Mouse (Mus musculus) limb, embryonic 14.5 days (tissue): ENCODE measurements at regions not wholly inside any gene's neighbourhood (a gene's known extent, or its start where the extent isn't known, plus 50 kb on each side); places are given as distances from the start of the nearest gene placed in this dataset.
"Not testable (repeated sequence)": the region's sequence is repeated elsewhere in the genome, so short reads cannot be mapped to it uniquely, and the experiment has no call there.

Source experiments
- ATAC-seq: fragments of 200-750 bp; cut with Nextera tagmentation; 2 replicates; pipeline ENCODE4 v1.8.0; 2017; ENCODE audit warnings: low read depth, moderate number of reproducible peaks, moderate TSS enrichment; ENCODE audit not compliant: low FRiP score
- DNase-seq: peaks from one replicate; pipeline ENCODE4 v3.0.0-alpha.2; 2015; ENCODE audit warnings: low spot score
- H3K27ac ChIP-seq: fragments of 300-500 bp; sonication (generic); replicated peaks from 2 replicates; pipeline ENCODE4 v1.5.1; 2014; ENCODE audit warnings: low read depth, mild to moderate bottlenecking, low read length, moderate library complexity, mixed read lengths
- H3K27me3 ChIP-seq: fragments of 300-500 bp; sonication (generic); 2 replicates; pipeline ENCODE4 v1.6.1; 2014; ENCODE audit warnings: low read length, mixed read lengths; ENCODE audit not compliant: control insufficient read depth, insufficient read depth
- H3K36me3 ChIP-seq: fragments of 300-500 bp; sonication (generic); 2 replicates; pipeline ENCODE4 v1.6.1; 2014; ENCODE audit warnings: mild to moderate bottlenecking, low read length, moderate library complexity, mixed read lengths; ENCODE audit not compliant: control insufficient read depth, insufficient read depth
- H3K4me1 ChIP-seq: fragments of 300-500 bp; sonication (generic); 2 replicates; pipeline ENCODE4 v1.6.1; 2014; ENCODE audit warnings: antibody characterized with exemption, low read length, mixed read lengths; ENCODE audit not compliant: control insufficient read depth, insufficient read depth
- H3K4me2 ChIP-seq: fragments of 300-500 bp; sonication (generic); replicated peaks from 2 replicates; pipeline ENCODE4 v1.6.1; 2014; ENCODE audit warnings: low read depth, mild to moderate bottlenecking, low read length, moderate library complexity; ENCODE audit not compliant: severe bottlenecking
- H3K4me3 ChIP-seq: fragments of 300-500 bp; sonication (generic); replicated peaks from 2 replicates; pipeline ENCODE4 v1.5.1; 2014; ENCODE audit warnings: low read length
- H3K9ac ChIP-seq: fragments of 300-500 bp; sonication (generic); 2 replicates; pipeline ENCODE4 v1.6.1; 2014; ENCODE audit warnings: mild to moderate bottlenecking, low read depth, low read length, moderate library complexity; ENCODE audit not compliant: severe bottlenecking
- H3K9me3 ChIP-seq: fragments of 300-500 bp; sonication (generic); 2 replicates; pipeline ENCODE4 v1.6.1; 2016; ENCODE audit warnings: low read length; ENCODE audit not compliant: control insufficient read depth
- POLR2A ChIP-seq: fragments of 200-500 bp; IDR thresholded peaks from 2 replicates; pipeline ENCODE4 v1.8.0; 2012; ENCODE audit warnings: inconsistent platforms, mild to moderate bottlenecking, moderate library complexity, borderline replicate concordance; ENCODE audit not compliant: insufficient read depth, insufficient read length; ENCODE audit errors: extremely low read depth
- WGBS: fragments of 180-500 bp; shearing (Covaris S2); extraction: QIAGEN DNeasy Blood & Tissue Kit; methylation state at CpG from one replicate; pipeline ENCODE4 v1.1.7; 2014; 5-methylcytosine and 5-hydroxymethylcytosine counted together

- ATAC-seq = no peak
- peak overlapping the region; percentile 18 for H3K4me3 ChIP-seq
- H3K9me3 ChIP-seq = no peaks in the 10 kb centered on the region
- H3K4me1 ChIP-seq = no peaks in the 10 kb centered on the region
- peak overlapping the region; percentile 63; the same call in 1 of the 2 replicates for H3K27ac ChIP-seq
- WGBS = 58% methylated on average over 4 of the region's 4 CpGs
- H3K9ac ChIP-seq = no peak overlapping the region
- peak overlapping the region; percentile 35; the same call in 1 of the 2 replicates for H3K4me2 ChIP-seq
- no peak for TF ChIP-seq POLR2A
- H3K27me3 ChIP-seq = no peaks in the 10 kb centered on the region
- peaks cover 9% of the 10 kb centered on the region; the same call in 1 of the 2 replicates for H3K36me3 ChIP-seq
- no peak for DNase-seq
These were observed 171.5 kb upstream of the Olfr1324 start for GRCm38 (mm10) chrX:50599780-50600179.

- 68% methylated on average over 3 of the region's 3 CpGs for WGBS
- Histone ChIP-seq H3K36me3 (peaks cover 17% of the 10 kb centered on the region), H3K4me3 (peak overlapping the region; percentile 18)
- not testable (repeated sequence) for H3K27ac ChIP-seq, DNase-seq, H3K9me3 ChIP-seq, H3K9ac ChIP-seq, H3K4me2 ChIP-seq, H3K4me1 ChIP-seq, ATAC-seq, H3K27me3 ChIP-seq
These were observed 169.3 kb upstream of the Olfr1324 start for GRCm38 (mm10) chrX:50597626-50598025.

- no peak for ATAC-seq
- WGBS = 60% methylated on average over 6 of the region's 6 CpGs
- no peaks in the 10 kb centered on the region for H3K27me3 ChIP-seq
- 0 out of 2 replicates have a peak overlapping the region, but pooled peaks have one; percentile 58 for H3K27ac ChIP-seq
- H3K9ac ChIP-seq = no peak overlapping the region
- H3K4me1 ChIP-seq = no peaks in the 10 kb centered on the region
- DNase-seq = no peak
- TF ChIP-seq POLR2A = no peak
- no peak overlapping the region; the same call in 1 of the 2 replicates for H3K4me2 ChIP-seq
- H3K4me3 ChIP-seq = peak overlapping the region; percentile 18
- H3K9me3 ChIP-seq = no peaks in the 10 kb centered on the region
- peaks cover 17% of the 10 kb centered on the region for H3K36me3 ChIP-seq
These were observed 168.8 kb upstream of the Olfr1324 start for GRCm38 (mm10) chrX:50597105-50597504.

GRCm38 (mm10) chrX:50594976-50595375 lies 166.7 kb upstream of the Olfr1324 start:
- H3K27ac ChIP-seq, H3K9me3 ChIP-seq, H3K4me3 ChIP-seq, H3K4me2 ChIP-seq, H3K27me3 ChIP-seq, ATAC-seq, DNase-seq, H3K9ac ChIP-seq, H3K4me1 ChIP-seq: not testable (repeated sequence)
- H3K36me3 ChIP-seq = peaks cover 15% of the 10 kb centered on the region
- WGBS = 80% methylated on average over 4 of the region's 4 CpGs

- no peak for TF ChIP-seq POLR2A
- Histone ChIP-seq H3K9ac (no peak overlapping the region), H3K36me3 (peaks cover 8% of the 10 kb centered on the region; the same call in 1 of the 2 replicates), H3K27me3 (no peaks in the 10 kb centered on the region), H3K4me3 (no peak overlapping the region), H3K4me1 (no peaks in the 10 kb centered on the region), H3K27ac (no peak overlapping the region), H3K9me3 (no peaks in the 10 kb centered on the region), H3K4me2 (no peak overlapping the region)
- DNase-seq (peak; percentile 53), ATAC-seq (no peak)
- 67% methylated on average over 4 of the region's 4 CpGs for WGBS
These were observed 163.2 kb upstream of the Olfr1324 start for GRCm38 (mm10) chrX:50591477-50591876.

GRCm38 (mm10) chrX:50590673-50591341 lies 162.5 kb upstream of the Olfr1324 start:
- 67% methylated on average over 8 of the region's 8 CpGs for WGBS
- Histone ChIP-seq H3K4me2 (peak overlapping the region; percentile 16; the same call in 1 of the 2 replicates), H3K36me3 (peaks cover 8% of the 10 kb centered on the region; the same call in 1 of the 2 replicates), H3K27me3 (no peaks in the 10 kb centered on the region), H3K4me1 (no peaks in the 10 kb centered on the region), H3K27ac (no peak overlapping the region), H3K4me3 (peak overlapping the region; percentile 17), H3K9me3 (no peaks in the 10 kb centered on the region), H3K9ac (no peak overlapping the region)
- TF ChIP-seq POLR2A = no peak
- DNase-seq (no peak), ATAC-seq (no peak)
